Mouse (Mus musculus) intestine, embryonic 15.5 days (tissue): ENCODE measurements at regions not wholly inside any gene's neighbourhood (a gene's known extent, or its start where the extent isn't known, plus 50 kb on each side); places are given as distances from the start of the nearest gene placed in this dataset.
"Not testable (repeated sequence)": the region's sequence is repeated elsewhere in the genome, so short reads cannot be mapped to it uniquely, and the experiment has no call there.

ENCODE experiments used
- ATAC-seq: fragments of 200-750 bp; cut with Nextera tagmentation; 2 replicates; pipeline ENCODE4 v1.8.0; 2017; ENCODE audit warnings: moderate TSS enrichment, moderate library complexity
- H3K27ac ChIP-seq: fragments of 300-500 bp; sonication (generic); 2 replicates; pipeline ENCODE4 v1.5.1; 2015; ENCODE audit warnings: mild to moderate bottlenecking, inconsistent platforms
- H3K27me3 ChIP-seq: fragments of 300-500 bp; sonication (generic); replicated peaks from 2 replicates; pipeline ENCODE4 v1.6.1; 2015; ENCODE audit warnings: inconsistent platforms
- H3K36me3 ChIP-seq: fragments of 300-500 bp; sonication (generic); 2 replicates; pipeline ENCODE4 v1.6.1; 2015; ENCODE audit warnings: inconsistent platforms
- H3K4me1 ChIP-seq: fragments of 300-500 bp; sonication (generic); replicated peaks from 2 replicates; pipeline ENCODE4 v1.6.1; 2015; ENCODE audit warnings: inconsistent platforms
- H3K4me2 ChIP-seq: fragments of 300-500 bp; sonication (generic); replicated peaks from 2 replicates; pipeline ENCODE4 v1.6.1; 2015; ENCODE audit warnings: mild to moderate bottlenecking, inconsistent platforms
- H3K4me3 ChIP-seq: fragments of 300-500 bp; sonication (generic); replicated peaks from 2 replicates; pipeline ENCODE4 v1.5.1; 2015; ENCODE audit warnings: inconsistent platforms
- H3K9ac ChIP-seq: fragments of 300-500 bp; sonication (generic); 2 replicates; pipeline ENCODE4 v1.6.1; 2015; ENCODE audit warnings: inconsistent platforms
- H3K9me3 ChIP-seq: fragments of 300-500 bp; sonication (generic); 2 replicates; pipeline ENCODE4 v1.6.1; 2016; ENCODE audit warnings: inconsistent platforms
- WGBS: fragments of 180-500 bp; shearing (Covaris S2); methylation state at CpG from one replicate; pipeline ENCODE4 v1.1.7; 2015; 5-methylcytosine and 5-hydroxymethylcytosine counted together

GRCm38 (mm10) chr3:7079073-7079472, 458.8 kb upstream of the 1700008P02Rik start:
- H3K4me1 ChIP-seq = no peaks in the 10 kb centered on the region
- no peaks in the 10 kb centered on the region for H3K9me3 ChIP-seq
- 70% methylated on average over 1 of the region's 1 CpGs for WGBS
- no peaks in the 10 kb centered on the region for H3K27me3 ChIP-seq
- no peak overlapping the region for H3K9ac ChIP-seq
- no peak overlapping the region for H3K27ac ChIP-seq
- H3K4me3 ChIP-seq = no peak overlapping the region
- no peak overlapping the region for H3K4me2 ChIP-seq
- no peaks in the 10 kb centered on the region for H3K36me3 ChIP-seq
- ATAC-seq = no peak

- no peaks in the 10 kb centered on the region for H3K27me3 ChIP-seq
- no peaks in the 10 kb centered on the region for H3K36me3 ChIP-seq
- no peak overlapping the region for H3K9ac ChIP-seq
- H3K4me1 ChIP-seq = no peaks in the 10 kb centered on the region
- no peak overlapping the region for H3K27ac ChIP-seq
- 84% methylated on average over 3 of the region's 3 CpGs for WGBS
- H3K4me3 ChIP-seq = no peak overlapping the region
- no peaks in the 10 kb centered on the region for H3K9me3 ChIP-seq
- no peak overlapping the region for H3K4me2 ChIP-seq
- no peak for ATAC-seq
Observed at GRCm38 (mm10) chr3:7076850-7077249, 456.6 kb upstream of the 1700008P02Rik start.

- Histone ChIP-seq H3K36me3 (no peaks in the 10 kb centered on the region), H3K9me3 (no peaks in the 10 kb centered on the region), H3K27ac (no peak overlapping the region), H3K4me1 (no peaks in the 10 kb centered on the region), H3K4me2 (no peak overlapping the region), H3K4me3 (no peak overlapping the region), H3K9ac (no peak overlapping the region), H3K27me3 (no peaks in the 10 kb centered on the region)
- ATAC-seq = no peak
- 67% methylated on average over 2 of the region's 2 CpGs for WGBS
Observed at GRCm38 (mm10) chr3:7074488-7074887, 454.2 kb upstream of the 1700008P02Rik start.

- Histone ChIP-seq H3K9me3 (no peaks in the 10 kb centered on the region), H3K27ac (no peak overlapping the region), H3K4me2 (no peak overlapping the region), H3K9ac (no peak overlapping the region), H3K27me3 (no peaks in the 10 kb centered on the region), H3K36me3 (no peaks in the 10 kb centered on the region), H3K4me1 (no peaks in the 10 kb centered on the region), H3K4me3 (no peak overlapping the region)
- ATAC-seq = no peak
- WGBS = 61% methylated on average over 2 of the region's 2 CpGs
Observed at GRCm38 (mm10) chr3:7041372-7042057, 421.3 kb upstream of the 1700008P02Rik start.

GRCm38 (mm10) chr3:7035833-7036232, 415.6 kb upstream of the 1700008P02Rik start:
- H3K27ac ChIP-seq = no peak overlapping the region
- no peaks in the 10 kb centered on the region for H3K9me3 ChIP-seq
- no peak for ATAC-seq
- no peaks in the 10 kb centered on the region for H3K4me1 ChIP-seq
- H3K36me3 ChIP-seq = no peaks in the 10 kb centered on the region
- 78% methylated on average over 2 of the region's 2 CpGs for whole genome bisulfite sequencing
- no peaks in the 10 kb centered on the region for H3K27me3 ChIP-seq
- no peak overlapping the region for H3K9ac ChIP-seq
- H3K4me3 ChIP-seq = no peak overlapping the region
- H3K4me2 ChIP-seq = no peak overlapping the region

GRCm38 (mm10) chr3:7027845-7028244, 407.6 kb upstream of the 1700008P02Rik start:
- 15% methylated on average over 5 of the region's 5 CpGs for WGBS
- no peak overlapping the region for H3K4me2 ChIP-seq
- H3K27ac ChIP-seq = no peak overlapping the region
- no peak overlapping the region for H3K4me3 ChIP-seq
- peak; percentile 80; the same call in 1 of the 2 replicates for ATAC-seq
- H3K27me3 ChIP-seq = no peaks in the 10 kb centered on the region
- no peak overlapping the region for H3K9ac ChIP-seq
- H3K4me1 ChIP-seq = no peaks in the 10 kb centered on the region
- no peaks in the 10 kb centered on the region for H3K36me3 ChIP-seq
- H3K9me3 ChIP-seq = no peaks in the 10 kb centered on the region

- ATAC-seq = no peak
Observed at GRCm38 (mm10) chr3:7014345-7014973, 394.2 kb upstream of the 1700008P02Rik start.

GRCm38 (mm10) chr3:7013516-7013915, 393.3 kb upstream of the 1700008P02Rik start:
- H3K36me3 ChIP-seq = no peaks in the 10 kb centered on the region
- no peak overlapping the region for H3K4me2 ChIP-seq
- H3K27ac ChIP-seq = no peak overlapping the region
- H3K27me3 ChIP-seq = no peaks in the 10 kb centered on the region
- no peaks in the 10 kb centered on the region for H3K9me3 ChIP-seq
- H3K9ac ChIP-seq = no peak overlapping the region
- no peak for ATAC-seq
- H3K4me3 ChIP-seq = no peak overlapping the region
- H3K4me1 ChIP-seq = no peaks in the 10 kb centered on the region

More at GRCm38 (mm10) chr3:7014345-7014973, 394.2 kb upstream of the 1700008P02Rik start:
- Histone ChIP-seq H3K27ac (no peak overlapping the region), H3K9me3 (no peaks in the 10 kb centered on the region), H3K4me1 (no peaks in the 10 kb centered on the region), H3K9ac (no peak overlapping the region), H3K27me3 (no peaks in the 10 kb centered on the region), H3K4me2 (no peak overlapping the region), H3K4me3 (no peak overlapping the region), H3K36me3 (no peaks in the 10 kb centered on the region)
- 70% methylated on average over 7 of the region's 7 CpGs for WGBS

- 60% methylated on average over 7 of the region's 7 CpGs for WGBS
- ATAC-seq = no peak
Observed at GRCm38 (mm10) chr3:7010294-7011087, 390.2 kb upstream of the 1700008P02Rik start.

GRCm38 (mm10) chr3:7008671-7009217, 388.5 kb upstream of the 1700008P02Rik start:
- H3K9me3 ChIP-seq = no peaks in the 10 kb centered on the region
- H3K27me3 ChIP-seq = no peaks in the 10 kb centered on the region
- H3K4me2 ChIP-seq = no peak overlapping the region
- H3K4me3 ChIP-seq = no peak overlapping the region
- ATAC-seq = no peak
- no peak overlapping the region for H3K9ac ChIP-seq
- H3K27ac ChIP-seq = no peak overlapping the region
- 72% methylated on average over 7 of the region's 7 CpGs for WGBS
- no peaks in the 10 kb centered on the region for H3K36me3 ChIP-seq
- no peaks in the 10 kb centered on the region for H3K4me1 ChIP-seq

More at GRCm38 (mm10) chr3:7010294-7011087, 390.2 kb upstream of the 1700008P02Rik start:
- Histone ChIP-seq H3K27me3 (no peaks in the 10 kb centered on the region), H3K9me3 (no peaks in the 10 kb centered on the region), H3K9ac (no peak overlapping the region), H3K4me3 (no peak overlapping the region), H3K27ac (no peak overlapping the region), H3K4me2 (no peak overlapping the region), H3K4me1 (no peaks in the 10 kb centered on the region), H3K36me3 (no peaks in the 10 kb centered on the region)

GRCm38 (mm10) chr3:7007811-7008359, 387.6 kb upstream of the 1700008P02Rik start:
- no peaks in the 10 kb centered on the region for H3K27me3 ChIP-seq
- 50% methylated on average over 5 of the region's 5 CpGs for WGBS
- H3K4me1 ChIP-seq = no peaks in the 10 kb centered on the region
- no peak overlapping the region for H3K9ac ChIP-seq
- no peak overlapping the region for H3K4me2 ChIP-seq
- no peak overlapping the region for H3K27ac ChIP-seq
- no peaks in the 10 kb centered on the region for H3K36me3 ChIP-seq
- no peaks in the 10 kb centered on the region for H3K9me3 ChIP-seq
- no peak overlapping the region for H3K4me3 ChIP-seq
- no peak for ATAC-seq

- H3K4me1 ChIP-seq, H3K4me2 ChIP-seq, H3K4me3 ChIP-seq, H3K9me3 ChIP-seq, H3K9ac ChIP-seq, H3K36me3 ChIP-seq, H3K27me3 ChIP-seq, H3K27ac ChIP-seq, ATAC-seq: not testable (repeated sequence)
- WGBS = 80% methylated on average over 5 of the region's 5 CpGs
Observed at GRCm38 (mm10) chr3:6991735-6992134, 371.5 kb upstream of the 1700008P02Rik start.
